Mouse (Mus musculus) limb, embryonic 14.5 days (tissue): ENCODE measurements around the gene Hltf. TPM values are rescaled to one million over a fixed set of nuclear protein-coding genes. Genes with fewer than 3 reads are reported as not detected.
A peak's percentile ranks its signal among the peaks of the same experiment; 100 is the strongest.
"Not testable (repeated sequence)": the region's sequence is repeated elsewhere in the genome, so short reads cannot be mapped to it uniquely, and the experiment has no call there.

Experiments used
- ATAC-seq: fragments of 200-750 bp; cut with Nextera tagmentation; 2 replicates; pipeline ENCODE4 v1.8.0; 2017; ENCODE audit warnings: low read depth, moderate number of reproducible peaks, moderate TSS enrichment; ENCODE audit not compliant: low FRiP score
- DNase-seq: peaks from one replicate; pipeline ENCODE4 v3.0.0-alpha.2; 2015; ENCODE audit warnings: low spot score
- H3K27ac ChIP-seq: fragments of 300-500 bp; sonication (generic); replicated peaks from 2 replicates; pipeline ENCODE4 v1.5.1; 2014; ENCODE audit warnings: low read depth, mild to moderate bottlenecking, low read length, moderate library complexity, mixed read lengths
- H3K27me3 ChIP-seq: fragments of 300-500 bp; sonication (generic); 2 replicates; pipeline ENCODE4 v1.6.1; 2014; ENCODE audit warnings: low read length, mixed read lengths; ENCODE audit not compliant: control insufficient read depth, insufficient read depth
- H3K36me3 ChIP-seq: fragments of 300-500 bp; sonication (generic); 2 replicates; pipeline ENCODE4 v1.6.1; 2014; ENCODE audit warnings: mild to moderate bottlenecking, low read length, moderate library complexity, mixed read lengths; ENCODE audit not compliant: control insufficient read depth, insufficient read depth
- H3K4me1 ChIP-seq: fragments of 300-500 bp; sonication (generic); 2 replicates; pipeline ENCODE4 v1.6.1; 2014; ENCODE audit warnings: antibody characterized with exemption, low read length, mixed read lengths; ENCODE audit not compliant: control insufficient read depth, insufficient read depth
- H3K4me2 ChIP-seq: fragments of 300-500 bp; sonication (generic); replicated peaks from 2 replicates; pipeline ENCODE4 v1.6.1; 2014; ENCODE audit warnings: low read depth, mild to moderate bottlenecking, low read length, moderate library complexity; ENCODE audit not compliant: severe bottlenecking
- H3K4me3 ChIP-seq: fragments of 300-500 bp; sonication (generic); replicated peaks from 2 replicates; pipeline ENCODE4 v1.5.1; 2014; ENCODE audit warnings: low read length
- H3K9ac ChIP-seq: fragments of 300-500 bp; sonication (generic); 2 replicates; pipeline ENCODE4 v1.6.1; 2014; ENCODE audit warnings: mild to moderate bottlenecking, low read depth, low read length, moderate library complexity; ENCODE audit not compliant: severe bottlenecking
- H3K9me3 ChIP-seq: fragments of 300-500 bp; sonication (generic); 2 replicates; pipeline ENCODE4 v1.6.1; 2016; ENCODE audit warnings: low read length; ENCODE audit not compliant: control insufficient read depth
- POLR2A ChIP-seq: fragments of 200-500 bp; IDR thresholded peaks from 2 replicates; pipeline ENCODE4 v1.8.0; 2012; ENCODE audit warnings: inconsistent platforms, mild to moderate bottlenecking, moderate library complexity, borderline replicate concordance; ENCODE audit not compliant: insufficient read depth, insufficient read length; ENCODE audit errors: extremely low read depth
- WGBS: fragments of 180-500 bp; shearing (Covaris S2); extraction: QIAGEN DNeasy Blood & Tissue Kit; methylation state at CpG from one replicate; pipeline ENCODE4 v1.1.7; 2014; 5-methylcytosine and 5-hydroxymethylcytosine counted together
- polyA plus RNA-seq, 2 experiments: library from polyadenylated mRNA; depleted of rRNA in 1 of 2; stranded (reverse) in 1 of 2; unstranded in 1 of 2; fragments of >200 nt; fragmentation: Nextera tagmentation in 1 of 2; extraction: Ambion mirVana in 1 of 2; gene quantifications; 2 replicates each; pipeline versions ENCODE4 v1.2.1 to v1.2.3; 2012 to 2014

Hltf gene
- polyA plus RNA-seq, 2 experiments, result 13.0 to 18.5 TPM

- no peak for TF ChIP-seq POLR2A
- WGBS, result 94% methylated on average over 6 of the region's 6 CpGs
- ATAC-seq, result no peak
- Histone ChIP-seq H3K4me2 (no peak overlapping the region), H3K36me3 (peaks cover 3% of the 10 kb centered on the region; the same call in 1 of the 2 replicates), H3K9me3 (no peaks in the 10 kb centered on the region), H3K27me3 (no peaks in the 10 kb centered on the region), H3K27ac (no peak overlapping the region), H3K4me3 (no peak overlapping the region), H3K9ac (no peak overlapping the region), H3K4me1 (peaks cover 7% of the 10 kb centered on the region)
- DNase-seq, result no peak
Measured at GRCm38 (mm10) chr3:20030807-20031206, 26.8 kb upstream of the Hltf start.

GRCm38 (mm10) chr3:20033761-20034718 is 23.6 kb upstream of the Hltf start:
- 17% methylated on average over 10 of the region's 10 CpGs for WGBS
- DNase-seq (no peak), ATAC-seq (no peak)
- H3K27me3 ChIP-seq, result no peaks in the 10 kb centered on the region
- H3K4me3 ChIP-seq, result peak overlapping the region; percentile 78
- H3K27ac ChIP-seq, result no peak overlapping the region
- peak overlapping the region; percentile 78 for H3K4me2 ChIP-seq
- no peak for TF ChIP-seq POLR2A
- peaks cover 7% of the 10 kb centered on the region for H3K4me1 ChIP-seq
- no peaks in the 10 kb centered on the region for H3K36me3 ChIP-seq
- peak overlapping the region; percentile 62 for H3K9ac ChIP-seq
- H3K9me3 ChIP-seq, result no peaks in the 10 kb centered on the region

DNA sequence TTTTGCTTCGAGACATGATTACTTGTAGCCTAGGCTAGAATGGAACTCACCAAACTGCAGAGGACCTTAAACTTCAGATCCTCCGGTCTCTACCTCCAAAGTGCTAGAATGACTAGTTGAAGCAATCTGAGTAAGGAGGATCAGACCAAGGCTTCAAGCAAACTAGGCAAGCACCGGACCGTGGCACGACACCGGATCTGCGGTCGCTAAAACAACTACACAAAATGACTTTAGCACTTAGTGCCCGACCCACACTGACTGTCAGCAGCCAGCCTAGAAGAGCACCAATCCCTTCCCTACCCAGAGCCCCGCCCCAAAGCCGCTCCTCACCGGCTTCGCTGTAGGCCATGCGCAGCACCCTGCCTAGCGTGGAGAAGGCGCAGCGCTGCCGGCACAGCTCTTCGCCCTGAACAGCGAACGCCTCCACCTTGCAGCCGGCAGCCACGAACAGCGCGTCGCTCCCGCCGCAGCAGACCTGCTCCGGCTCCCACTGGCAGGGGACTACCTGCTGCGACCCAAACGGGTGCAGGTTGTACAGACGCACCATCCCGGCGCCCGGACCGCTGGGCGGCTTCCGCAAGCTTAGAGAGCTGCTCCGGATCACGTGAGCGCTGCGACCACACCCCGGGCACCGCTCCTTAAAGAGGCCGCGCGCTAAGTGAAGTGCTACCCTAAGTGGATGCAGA is 22.7 kb upstream of the Hltf start, which contains the start of gene Hps3:
Gene Hps3, minus strand, starts transcription at position 597 of the 686 bp plus-strand sequence.
- Histone ChIP-seq H3K4me2 (peak within 1 kb of the TSS; percentile 78), H3K27me3 (no peaks in the 10 kb centered on the region), H3K4me3 (peak within 1 kb of the TSS; percentile 78), H3K4me1 (peaks cover 7% of the 10 kb centered on the region), H3K9me3 (no peaks in the 10 kb centered on the region), H3K27ac (no peak within 1 kb of the TSS; the same call in 1 of the 2 replicates), H3K9ac (peak within 1 kb of the TSS; percentile 62), H3K36me3 (no peaks in the 10 kb centered on the region)
- DNase-seq, result peak; percentile 85
- TF ChIP-seq POLR2A, result no peak
- WGBS, result under 1% methylated on average over 38 of the region's 47 CpGs
- ATAC-seq, result peak; percentile 99

GRCm38 (mm10) chr3:20036069-20036468 is 21.5 kb upstream of the Hltf start:
- Histone ChIP-seq H3K9ac (no peak overlapping the region), H3K9me3 (no peaks in the 10 kb centered on the region), H3K4me3 (no peak overlapping the region), H3K4me1 (peaks cover 7% of the 10 kb centered on the region), H3K4me2 (no peak overlapping the region), H3K27ac (no peak overlapping the region), H3K36me3 (no peaks in the 10 kb centered on the region), H3K27me3 (no peaks in the 10 kb centered on the region)
- WGBS, result 71% methylated on average over 4 of the region's 4 CpGs
- no peak for TF ChIP-seq POLR2A
- no peak for DNase-seq
- no peak for ATAC-seq

- WGBS, result 92% methylated on average over 7 of the region's 7 CpGs
- H3K4me3 ChIP-seq, H3K9me3 ChIP-seq, H3K36me3 ChIP-seq, H3K4me1 ChIP-seq, ATAC-seq, H3K9ac ChIP-seq, H3K4me2 ChIP-seq, DNase-seq, H3K27ac ChIP-seq, H3K27me3 ChIP-seq: not testable (repeated sequence)
Measured at GRCm38 (mm10) chr3:20041461-20041860, 16.1 kb upstream of the Hltf start.

GRCm38 (mm10) chr3:20044736-20045135 is 12.9 kb upstream of the Hltf start:
- H3K36me3 ChIP-seq, H3K9ac ChIP-seq, DNase-seq, H3K4me3 ChIP-seq, H3K4me1 ChIP-seq, H3K9me3 ChIP-seq, H3K4me2 ChIP-seq, H3K27ac ChIP-seq, H3K27me3 ChIP-seq, ATAC-seq: not testable (repeated sequence)
- WGBS, result 73% methylated on average over 3 of the region's 3 CpGs
